Mouse (Mus musculus): ENCODE measurements around the gene Pms2.

Gene Pms2

DNA sequence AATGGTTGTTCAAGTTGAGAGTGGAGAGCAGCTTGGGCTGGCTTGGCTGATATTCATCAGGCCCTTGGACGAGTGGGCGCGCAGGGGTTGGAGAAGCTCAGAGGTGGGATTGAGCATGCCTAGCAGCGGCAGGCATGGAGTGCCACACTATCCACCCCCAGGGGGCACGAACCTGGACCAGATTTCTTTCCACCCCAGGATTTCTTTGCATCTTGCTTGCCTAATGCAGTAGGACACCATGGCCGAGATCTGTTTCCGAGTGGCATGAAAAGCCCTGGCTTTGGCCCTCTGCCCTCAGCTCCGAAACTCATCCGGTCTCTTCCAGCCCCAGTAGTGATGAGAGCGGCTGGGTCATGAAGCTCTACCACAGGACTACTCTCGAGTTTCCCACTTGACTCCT lies 23.6 kb downstream of the Pms2 start:
- no peak for DNase-seq (ENCODE audit: extremely low spot score)

DNA sequence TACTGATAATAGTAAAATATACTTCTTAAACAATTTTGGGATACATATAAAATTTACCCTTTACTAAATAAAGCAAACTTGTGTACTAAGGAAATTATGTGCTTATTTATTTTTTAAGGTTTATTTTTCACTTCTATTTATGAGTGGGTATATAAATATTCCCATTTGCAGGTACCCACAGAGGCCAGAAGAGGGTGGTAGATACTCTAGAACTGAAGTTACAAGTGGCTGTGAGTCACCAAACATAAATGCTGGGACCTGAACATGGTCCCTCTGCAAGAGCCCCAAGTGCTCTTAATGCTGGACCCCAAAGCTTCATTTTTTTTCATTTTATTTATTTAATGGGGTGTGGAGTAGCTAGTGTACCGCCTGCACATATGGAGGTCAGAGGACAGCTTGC lies 24.1 kb downstream of the Pms2 start:
- DNase-seq (ENCODE audit: extremely low spot score), result no peak

DNA sequence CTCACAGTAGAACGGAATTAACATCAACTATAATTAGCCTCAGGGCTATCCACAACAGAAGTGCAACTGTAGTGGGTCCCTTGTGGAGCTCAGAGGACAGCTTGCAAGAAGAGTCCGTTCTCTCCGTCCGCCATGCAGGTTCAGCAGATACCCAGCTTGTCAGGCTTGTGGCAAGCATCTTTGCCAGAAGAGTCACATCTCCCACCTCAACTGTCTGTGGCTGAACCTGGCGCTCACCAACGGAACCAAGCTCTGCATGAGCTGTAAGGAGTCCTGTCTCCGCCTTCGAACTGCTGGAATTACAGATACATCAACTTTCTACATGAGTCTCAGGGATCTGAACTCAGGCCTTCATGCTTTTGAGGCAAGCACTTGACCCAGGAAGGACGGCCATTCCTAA lies 26.4 kb downstream of the Pms2 start:
- no peak for DNase-seq (ENCODE audit: extremely low spot score)

DNA sequence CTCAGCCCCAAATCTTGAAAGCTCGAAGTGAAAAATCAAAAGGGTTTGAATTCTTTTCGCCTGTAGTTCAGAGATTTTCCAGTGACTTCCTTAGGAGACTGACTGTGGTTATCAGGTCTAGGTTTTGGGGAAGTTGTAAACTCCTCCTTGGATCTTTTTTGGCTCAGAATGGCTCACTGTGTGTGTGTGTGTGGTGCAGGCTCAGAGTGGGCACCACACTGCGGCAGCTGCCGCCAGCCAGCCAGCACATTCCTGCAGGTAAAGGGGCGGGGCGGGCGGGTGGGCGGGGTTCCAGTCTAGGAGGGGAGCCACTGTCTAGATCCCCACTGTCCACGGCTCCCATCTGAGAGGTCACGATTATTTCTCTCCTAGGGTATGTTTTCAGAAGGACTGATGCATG lies 31.8 kb downstream of the Pms2 start:
- DNase-seq (ENCODE audit: extremely low spot score), result no peak

DNA sequence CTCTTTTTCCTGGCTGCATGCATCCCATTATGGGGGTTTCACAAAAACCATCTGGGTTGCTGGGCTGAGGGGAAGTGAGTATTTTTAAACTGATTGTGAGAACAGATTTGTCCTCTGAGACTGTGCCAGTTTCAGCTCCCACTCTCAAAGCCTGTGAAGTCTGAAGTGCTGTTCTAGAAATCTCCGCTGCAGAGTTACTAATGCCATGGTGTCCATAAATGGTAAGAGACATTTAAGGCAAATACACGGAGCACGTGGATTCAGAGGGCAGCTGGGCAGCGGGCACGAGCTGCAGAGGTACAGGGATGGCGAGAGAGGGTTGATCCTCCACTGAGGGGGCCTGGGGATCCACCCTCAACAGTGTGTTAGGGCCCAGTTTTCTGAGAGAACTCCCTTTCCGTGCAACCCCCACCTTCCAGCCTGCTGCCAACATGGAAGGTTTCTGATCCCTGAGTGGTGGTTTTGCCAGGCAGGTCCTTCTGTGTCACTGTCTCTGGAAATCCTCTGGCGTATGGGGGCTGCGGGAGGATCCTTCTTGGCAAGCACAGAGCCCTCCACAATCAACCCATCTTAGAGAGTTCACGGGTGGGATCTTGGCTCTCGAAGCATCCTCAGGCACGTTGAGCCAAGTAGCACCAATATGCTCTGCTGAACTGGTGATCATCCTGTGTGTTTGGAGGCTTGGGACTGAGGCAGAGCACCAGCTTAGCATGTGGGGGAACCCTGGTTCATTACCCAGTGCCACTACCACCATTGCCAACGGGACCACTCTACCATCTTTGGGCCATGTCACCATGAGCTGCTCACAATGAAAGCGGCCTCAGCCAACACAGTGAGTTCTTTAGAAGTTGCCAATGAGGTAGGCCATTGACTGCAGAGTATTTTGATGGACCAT lies 33.7 kb downstream of the Pms2 start:
- no peak for DNase-seq (ENCODE audit: extremely low spot score)

DNA sequence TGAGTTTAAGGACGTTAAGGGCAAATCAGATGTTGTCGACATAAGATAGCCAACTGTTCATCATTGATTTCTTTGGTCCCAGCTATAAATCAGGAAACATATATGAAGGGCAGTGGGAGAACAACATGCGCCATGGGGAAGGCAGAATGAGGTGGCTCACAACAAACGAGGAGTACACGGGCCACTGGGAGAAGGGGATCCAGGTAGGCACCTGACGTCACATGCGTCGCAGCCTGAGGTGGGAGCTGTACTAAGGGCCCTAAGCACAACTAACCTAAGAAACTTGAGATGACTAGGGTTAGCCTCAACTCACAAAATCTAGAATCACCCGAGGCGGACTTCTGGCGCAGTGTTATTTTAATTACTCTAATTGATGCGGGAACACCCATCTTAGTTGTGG lies 38.6 kb downstream of the Pms2 start:
- no peak for DNase-seq (ENCODE audit: extremely low spot score)

DNA sequence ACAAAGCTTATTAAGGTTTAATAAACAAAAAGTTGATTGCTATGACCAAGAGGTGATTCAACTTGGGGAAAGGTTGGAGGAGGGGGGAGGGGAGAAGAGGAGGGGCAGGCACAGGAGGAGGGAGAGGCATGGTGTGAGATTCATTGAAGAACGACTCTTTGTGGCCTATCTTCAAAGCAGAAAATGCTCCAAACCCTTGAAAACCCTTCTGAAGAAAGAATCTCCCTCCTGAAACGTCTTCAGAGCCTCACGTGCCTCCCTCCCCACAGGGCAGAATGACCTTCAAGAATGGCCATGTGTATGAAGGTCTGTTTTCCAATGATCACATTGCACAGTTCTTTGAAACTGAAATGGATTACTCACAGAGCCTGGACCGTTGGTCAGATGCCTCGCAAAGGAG lies 40.3 kb downstream of the Pms2 start:
- DNase-seq (ENCODE audit: extremely low spot score), result no peak

DNA sequence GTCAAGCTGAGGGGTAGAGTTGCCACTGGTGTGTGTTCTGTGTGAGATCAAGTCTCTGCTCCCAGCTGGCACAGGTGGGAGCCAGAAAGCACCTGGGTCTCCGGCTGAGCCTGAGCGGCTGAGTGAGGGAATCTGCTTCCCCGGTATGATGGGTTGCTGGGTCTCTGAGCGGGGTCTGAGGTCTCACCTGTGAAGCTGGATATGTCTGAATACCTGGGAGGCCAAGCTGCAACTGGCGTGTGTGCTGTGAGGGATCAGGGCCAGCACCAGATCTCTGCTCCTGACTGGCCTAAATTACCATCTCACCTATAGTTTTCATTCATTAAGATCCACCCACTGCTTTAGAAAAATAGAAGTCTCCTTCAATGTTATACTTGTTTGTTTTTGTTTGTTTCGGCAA lies 47.3 kb downstream of the Pms2 start:
- no peak for DNase-seq (ENCODE audit: extremely low spot score)

DNA sequence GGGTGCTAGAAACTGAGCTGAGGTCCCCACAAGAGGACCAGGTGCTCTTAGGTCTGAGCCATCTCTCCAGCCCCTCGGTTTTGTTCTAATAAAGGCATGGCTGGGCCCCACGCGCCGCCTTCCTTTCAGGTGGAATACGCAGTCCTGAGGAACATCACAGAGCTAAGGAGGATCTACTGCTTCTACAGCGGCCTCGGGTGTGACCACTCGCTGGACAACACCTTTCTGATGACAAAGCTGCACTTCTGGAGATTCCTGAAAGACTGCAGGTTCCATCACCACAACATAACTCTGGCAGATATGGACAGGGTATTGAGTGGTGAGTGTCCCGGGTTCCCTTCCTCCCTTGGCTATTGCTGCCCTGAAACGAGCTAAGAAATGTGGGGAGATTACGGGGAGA lies 49.8 kb downstream of the Pms2 start:
- no peak for DNase-seq (ENCODE audit: extremely low spot score)

DNA sequence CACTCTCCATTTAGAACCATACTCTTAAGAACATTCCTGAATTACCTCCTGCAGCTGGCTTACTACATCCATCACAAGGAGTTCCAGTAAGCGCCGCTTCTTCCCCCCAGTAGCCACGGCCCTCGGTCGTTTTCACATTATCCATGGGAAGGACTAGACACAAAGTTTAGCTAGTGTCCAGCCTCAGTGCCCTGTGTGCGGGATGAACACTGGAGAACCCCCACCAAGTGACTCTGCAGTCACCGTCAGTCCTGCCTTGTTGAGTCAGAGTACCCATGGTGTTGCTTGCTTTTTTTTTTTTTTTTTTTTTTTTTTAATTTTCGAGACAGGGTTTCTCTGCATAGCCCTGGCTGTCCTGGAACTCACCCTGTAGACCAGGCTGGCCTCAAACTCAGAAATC lies 51.4 kb downstream of the Pms2 start:
- no peak for DNase-seq (ENCODE audit: extremely low spot score)

DNA sequence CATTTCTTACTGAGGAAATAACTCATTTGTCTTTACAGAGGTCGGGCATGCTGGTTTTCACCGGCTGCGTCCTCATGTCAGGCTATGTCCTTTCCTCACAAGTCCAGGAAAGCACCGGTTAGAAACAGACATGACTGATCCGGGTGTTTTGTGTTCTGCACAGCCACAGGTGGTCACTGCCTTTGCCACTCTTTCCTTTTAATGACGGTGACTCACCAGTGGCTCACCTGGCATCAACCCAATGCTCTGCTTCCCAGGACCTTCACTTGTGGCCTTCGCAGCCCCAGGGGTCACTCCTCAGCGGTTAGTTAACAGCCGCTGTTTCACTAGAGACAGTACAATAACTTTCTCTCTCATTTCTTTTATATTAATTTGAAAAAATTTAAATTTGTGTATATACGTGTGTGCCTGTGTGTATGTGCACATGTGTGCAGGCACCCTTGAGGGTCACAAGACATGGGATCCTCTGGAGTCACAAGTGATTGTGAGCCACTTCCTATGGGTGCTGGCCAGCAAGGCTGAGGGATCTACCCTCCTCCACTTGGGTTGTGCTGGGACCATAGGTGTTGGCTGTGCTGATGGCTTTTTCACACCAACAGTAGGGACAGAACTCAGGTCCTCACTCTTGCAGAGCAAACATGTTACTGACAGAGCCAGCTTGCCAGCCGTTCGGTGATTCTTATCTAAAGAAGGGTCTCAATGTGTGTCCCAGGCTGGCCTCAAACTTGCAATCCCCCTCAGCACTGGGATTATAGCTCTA lies 56.0 kb downstream of the Pms2 start:
- no peak for DNase-seq (ENCODE audit: extremely low spot score)

DNA sequence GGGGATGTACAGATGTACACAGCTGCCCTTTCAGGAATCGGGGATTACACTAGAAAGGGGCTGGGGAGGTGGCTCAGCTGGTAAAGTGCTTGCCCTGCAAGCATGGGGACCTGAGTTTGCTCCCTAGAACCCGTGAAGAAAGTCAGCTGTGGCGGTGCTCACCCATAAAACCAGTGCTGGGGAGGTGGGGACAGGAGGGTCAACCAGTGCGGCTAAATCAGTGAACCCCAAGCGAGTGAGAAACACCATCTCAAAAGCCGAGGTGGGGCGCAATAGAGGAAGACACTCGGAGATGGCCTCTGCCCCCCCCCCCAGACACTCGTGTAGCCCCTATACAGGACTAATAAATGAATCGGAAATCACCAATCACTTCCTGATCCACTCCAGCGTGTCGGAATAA lies 56.9 kb downstream of the Pms2 start:
- DNase-seq (ENCODE audit: extremely low spot score), result no peak

DNA sequence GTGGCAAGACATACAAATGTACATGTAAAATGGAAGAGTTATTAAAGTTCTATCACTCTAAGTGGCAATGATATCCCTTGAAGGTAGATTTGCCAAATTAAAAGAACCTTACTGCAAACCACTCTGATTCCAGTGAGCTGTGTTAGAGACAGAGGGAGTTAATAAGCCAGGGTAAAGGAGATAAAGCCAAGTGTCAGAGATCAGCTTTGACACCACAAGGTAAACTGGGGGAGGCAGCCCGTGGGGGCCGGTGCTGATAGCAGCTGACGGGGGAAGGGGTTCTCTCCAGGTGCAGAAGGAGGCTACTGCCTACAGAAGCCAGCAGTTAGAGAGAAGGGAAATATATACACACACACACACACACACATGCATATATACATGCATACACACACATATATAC lies 62.9 kb downstream of the Pms2 start:
- no peak for DNase-seq (ENCODE audit: extremely low spot score)

DNA sequence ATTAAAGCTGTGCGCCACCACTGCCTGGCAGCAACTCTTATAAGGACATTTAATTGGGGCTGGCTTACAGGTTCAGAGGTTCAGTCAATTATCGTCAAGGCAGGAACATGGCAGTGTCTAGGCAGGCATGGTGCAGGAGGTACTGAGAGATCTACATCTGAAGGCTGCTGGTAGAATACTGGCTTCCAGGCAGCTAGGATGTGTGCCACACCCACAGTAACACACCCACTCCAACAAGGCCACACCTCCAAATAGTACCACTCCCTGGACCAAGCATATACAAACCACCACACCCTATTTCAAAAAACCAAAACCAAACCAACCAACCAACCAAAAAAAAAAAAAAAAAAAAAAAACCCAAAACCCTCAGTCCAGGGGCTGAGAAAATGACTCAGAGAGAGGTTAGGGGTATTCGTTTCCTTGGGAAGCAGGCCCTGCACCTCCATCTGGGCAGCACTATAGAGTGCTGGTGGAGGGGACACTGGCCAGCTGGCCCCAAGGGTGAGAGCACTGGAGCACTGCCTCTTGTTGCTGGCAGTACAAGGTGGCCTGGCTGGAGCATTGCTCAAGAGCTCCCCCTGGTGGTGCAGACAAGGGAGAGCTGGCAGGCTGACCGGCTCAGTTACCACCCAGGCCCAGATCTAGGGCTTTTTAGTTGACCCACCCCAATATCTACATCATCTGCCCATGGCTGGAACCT lies 65.3 kb downstream of the Pms2 start:
- peak; percentile 76 for DNase-seq (ENCODE audit: extremely low spot score)

DNA sequence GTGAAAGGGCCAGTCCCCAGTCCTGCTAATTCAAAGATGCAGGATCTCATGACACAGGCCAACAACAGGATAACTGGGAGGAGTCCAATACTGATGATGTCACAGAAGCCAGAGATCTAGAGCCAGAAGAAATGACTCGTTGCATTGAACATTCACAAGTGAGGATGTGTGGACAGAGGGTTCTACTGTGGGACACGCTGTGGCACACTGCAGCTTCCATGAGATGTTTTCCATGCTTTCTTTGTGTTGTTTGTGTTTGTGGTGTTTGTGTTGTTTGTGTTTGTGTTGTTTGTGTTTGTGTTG lies 65.8 kb downstream of the Pms2 start:
- DNase-seq (ENCODE audit: extremely low spot score), result no peak

DNA sequence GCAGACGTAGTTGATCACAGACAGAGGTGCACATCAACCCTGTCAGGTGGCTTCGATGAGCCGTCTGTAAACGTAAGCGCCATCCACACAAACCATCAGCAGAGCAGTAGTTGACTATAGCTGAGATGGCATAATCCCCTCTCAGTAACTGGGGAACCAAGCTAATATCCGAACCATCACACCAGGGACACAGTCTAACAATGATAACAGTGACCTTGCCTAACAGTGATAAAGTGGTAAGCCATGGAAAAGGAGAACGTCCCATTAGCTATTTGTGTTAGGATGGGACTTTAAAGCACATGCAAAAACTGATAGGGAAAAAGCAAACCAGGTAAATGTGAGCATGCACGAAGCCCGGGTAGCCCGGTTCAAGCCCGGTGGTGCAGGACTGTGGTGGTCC lies 66.5 kb downstream of the Pms2 start:
- DNase-seq (ENCODE audit: extremely low spot score), result no peak

DNA sequence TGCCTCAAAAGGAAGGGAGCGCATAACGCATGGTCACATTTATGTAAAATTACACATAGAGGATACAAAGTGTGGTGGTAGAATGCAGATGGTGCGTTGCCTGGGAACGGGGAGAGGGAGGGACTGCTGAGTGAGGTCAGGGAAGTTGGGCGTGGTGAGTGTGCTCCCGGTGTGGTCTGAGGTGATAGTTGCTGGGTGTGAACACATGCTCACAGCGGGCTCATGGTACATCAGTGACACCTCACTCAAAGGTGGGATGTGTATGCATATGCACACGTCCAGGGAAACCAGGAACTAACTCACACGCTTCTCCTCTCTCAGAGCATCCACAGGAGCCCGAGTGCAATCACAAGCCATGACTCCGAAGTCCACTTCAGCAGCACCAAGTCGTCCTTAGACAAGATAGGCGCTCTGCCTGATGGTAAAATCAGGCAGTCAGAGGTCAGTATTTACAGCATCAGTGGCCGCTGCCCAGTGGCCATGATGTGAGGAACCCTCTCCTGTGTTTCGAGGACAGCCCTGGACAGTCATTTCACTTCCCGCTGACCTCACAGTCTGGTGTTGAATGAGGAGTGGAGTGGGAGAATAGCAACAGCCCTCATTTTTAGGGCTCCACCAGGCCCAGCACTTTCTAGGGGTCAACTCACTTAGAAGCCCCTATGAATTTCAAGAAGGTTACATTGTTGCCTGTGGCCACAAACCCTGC lies 67.1 kb downstream of the Pms2 start:
- DNase-seq (ENCODE audit: extremely low spot score), result no peak

DNA sequence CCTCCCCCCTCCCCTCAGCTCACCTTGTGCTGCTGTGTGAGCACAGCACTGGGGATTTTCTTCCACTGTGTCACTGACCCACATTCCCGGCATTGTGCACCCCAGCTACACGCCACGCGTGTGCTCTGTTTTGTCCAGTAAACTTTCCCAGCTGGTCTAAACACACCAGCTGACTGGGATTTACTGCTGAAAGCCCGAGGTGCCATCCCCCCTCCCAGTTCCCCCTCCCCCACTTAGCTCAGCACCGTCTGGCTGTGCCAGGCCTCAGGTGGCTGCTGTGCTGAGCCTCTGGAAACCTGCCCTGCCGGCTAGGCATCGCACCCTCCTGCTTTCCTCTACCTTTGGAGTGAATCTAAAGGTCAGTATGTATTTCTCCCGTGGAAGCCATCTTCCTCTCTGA lies 71.1 kb downstream of the Pms2 start:
- no peak for DNase-seq (ENCODE audit: extremely low spot score)

DNA sequence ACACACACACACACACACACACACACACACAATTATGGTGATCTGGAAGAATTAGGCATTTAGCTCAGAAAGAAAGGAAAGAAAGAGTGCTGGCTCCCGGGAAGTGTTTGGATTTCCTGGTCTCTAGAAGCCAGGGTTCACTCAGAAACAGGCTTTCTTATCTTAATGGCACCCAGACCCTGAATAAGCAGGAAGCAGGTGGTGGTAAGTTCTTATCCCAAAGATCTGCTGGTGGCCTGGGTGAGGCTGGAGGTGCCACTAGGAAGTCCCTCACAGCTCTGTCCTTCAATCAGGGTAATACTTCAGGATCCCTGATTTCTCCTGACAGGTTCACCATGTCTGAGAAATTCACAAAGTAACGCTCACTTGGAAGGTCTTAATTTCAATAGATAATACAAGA lies 72.6 kb downstream of the Pms2 start:
- no peak for DNase-seq (ENCODE audit: extremely low spot score)

Data from embryo, embryonic 9.5 days (tissue).